Mouse (Mus musculus): ENCODE results near the gene Bank1. TPM values are rescaled to one million over a fixed set of nuclear protein-coding genes. Genes with fewer than 3 reads are reported as not detected.
"Not testable (repeated sequence)": the region's sequence is repeated elsewhere in the genome, so short reads cannot be mapped to it uniquely, and the experiment has no call there.

Gene Bank1
- polyA plus RNA-seq, 1 experiment from 2014 or later, result 3.2 TPM

- H3K36me3 ChIP-seq (ENCODE audit: control insufficient read depth, insufficient read depth), result no peaks in the 10 kb centered on the region
- H3K27ac ChIP-seq (ENCODE audit: low read length), result no peak overlapping the region
- no peak overlapping the region for H3K4me2 ChIP-seq (ENCODE audit: low read depth, low read length)
- no peaks in the 10 kb centered on the region for H3K4me1 ChIP-seq (ENCODE audit: control insufficient read depth, low read depth, low read length)
- 13% methylated on average over 2 of the region's 2 CpGs for WGBS (ENCODE audit: insufficient replicate concordance)
- no peak overlapping the region for H3K9ac ChIP-seq (ENCODE audit: low read depth, low read length)
- H3K4me3 ChIP-seq (ENCODE audit: low read depth, low read length), result no peak overlapping the region
- H3K9me3 ChIP-seq (replicated peaks; ENCODE audit: control insufficient read depth, low read length), result no peaks in the 10 kb centered on the region
- ATAC-seq (ENCODE audit: low read depth), result peak; percentile 79
- no peaks in the 10 kb centered on the region for H3K27me3 ChIP-seq (ENCODE audit: control insufficient read depth, insufficient read depth, low read depth, low read length)
Observed at GRCm38 (mm10) chr3:136331135-136331534, 5.3 kb upstream of the Bank1 start.

DNA sequence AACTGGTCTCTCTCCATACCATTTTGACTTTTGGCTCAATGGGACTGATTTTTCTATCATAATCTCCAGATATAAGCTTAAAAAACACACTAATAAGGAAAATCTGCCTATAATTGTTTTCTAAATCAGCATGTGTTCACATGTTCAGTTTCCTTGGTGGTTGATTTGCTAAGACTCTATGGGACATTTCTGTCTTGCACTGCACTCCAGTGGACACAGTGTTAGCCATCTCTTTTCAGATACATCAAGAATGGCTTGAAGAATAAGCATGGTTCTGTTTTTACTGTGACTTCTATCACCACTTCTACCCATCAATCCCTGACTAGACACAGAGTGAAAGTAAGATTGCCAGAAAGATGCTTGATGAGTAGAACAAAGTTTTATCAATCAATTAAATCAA lies 4.2 kb upstream of the Bank1 start:
- H3K36me3 ChIP-seq (ENCODE audit: control insufficient read depth, insufficient read depth), result no peaks in the 10 kb centered on the region
- no peak overlapping the region for H3K9ac ChIP-seq (ENCODE audit: low read depth, low read length)
- no peaks in the 10 kb centered on the region for H3K27me3 ChIP-seq (ENCODE audit: control insufficient read depth, insufficient read depth, low read depth, low read length)
- no peak overlapping the region for H3K4me3 ChIP-seq (ENCODE audit: low read depth, low read length)
- no peak overlapping the region for H3K4me2 ChIP-seq (ENCODE audit: low read depth, low read length)
- no peak for ATAC-seq (ENCODE audit: low read depth)
- no peaks in the 10 kb centered on the region for H3K9me3 ChIP-seq (replicated peaks; ENCODE audit: control insufficient read depth, low read length)
- no peaks in the 10 kb centered on the region for H3K4me1 ChIP-seq (ENCODE audit: control insufficient read depth, low read depth, low read length)
- H3K27ac ChIP-seq (ENCODE audit: low read length), result no peak overlapping the region

DNA sequence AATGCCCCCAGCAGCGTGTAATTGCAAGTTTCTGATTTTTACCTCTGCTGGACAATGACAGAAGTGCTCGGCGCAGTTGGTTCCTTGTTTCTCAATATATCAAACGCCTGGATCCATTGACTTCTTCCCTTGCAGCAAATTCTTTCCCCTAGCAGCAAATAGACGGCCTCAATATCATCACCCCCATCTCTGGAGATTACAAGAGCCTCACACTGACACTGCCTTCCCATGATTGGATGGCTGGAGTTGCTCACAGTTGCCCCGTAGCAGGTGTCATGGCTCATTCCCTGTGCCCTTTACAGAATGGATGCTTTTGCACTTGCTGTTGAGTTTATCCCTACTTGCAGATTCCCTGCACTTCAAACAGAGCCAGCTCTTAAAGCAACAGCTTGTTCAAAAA lies 3.3 kb upstream of the Bank1 start:
- no peaks in the 10 kb centered on the region for H3K36me3 ChIP-seq (ENCODE audit: control insufficient read depth, insufficient read depth)
- H3K9me3 ChIP-seq (replicated peaks; ENCODE audit: control insufficient read depth, low read length), result no peaks in the 10 kb centered on the region
- no peaks in the 10 kb centered on the region for H3K4me1 ChIP-seq (ENCODE audit: control insufficient read depth, low read depth, low read length)
- no peak overlapping the region for H3K27ac ChIP-seq (ENCODE audit: low read length)
- H3K4me2 ChIP-seq (ENCODE audit: low read depth, low read length), result no peak overlapping the region
- ATAC-seq (ENCODE audit: low read depth), result no peak
- no peaks in the 10 kb centered on the region for H3K27me3 ChIP-seq (ENCODE audit: control insufficient read depth, insufficient read depth, low read depth, low read length)
- 43% methylated on average over 6 of the region's 6 CpGs for WGBS (ENCODE audit: insufficient replicate concordance)
- no peak overlapping the region for H3K4me3 ChIP-seq (ENCODE audit: low read depth, low read length)
- no peak overlapping the region for H3K9ac ChIP-seq (ENCODE audit: low read depth, low read length)

DNA sequence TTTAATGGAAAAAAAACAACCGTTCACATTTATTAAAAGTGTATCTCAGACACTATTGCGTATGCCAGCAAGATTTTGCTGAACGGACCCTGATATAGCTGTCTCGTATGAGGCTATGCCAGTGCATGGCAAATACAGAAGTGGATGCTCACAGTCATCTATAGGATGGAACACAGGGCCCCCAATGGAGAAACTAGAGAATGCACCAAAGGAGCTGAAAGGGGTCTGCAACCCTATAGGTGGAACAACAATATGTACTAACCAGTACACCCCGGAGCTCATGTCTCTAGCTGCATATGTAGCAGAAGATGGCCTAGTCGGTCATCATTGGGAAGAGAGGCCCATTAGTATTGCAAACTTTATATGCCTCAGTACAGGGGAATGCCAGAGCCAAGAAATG lies 1.1 kb downstream of the Bank1 start:
- not testable (repeated sequence) for H3K27me3 ChIP-seq (ENCODE audit: control insufficient read depth, insufficient read depth, low read depth, low read length); H3K9me3 ChIP-seq (replicated peaks; ENCODE audit: control insufficient read depth, low read length); H3K27ac ChIP-seq (ENCODE audit: low read length); H3K4me3 ChIP-seq (ENCODE audit: low read depth, low read length); H3K4me2 ChIP-seq (ENCODE audit: low read depth, low read length); H3K9ac ChIP-seq (ENCODE audit: low read depth, low read length); ATAC-seq (ENCODE audit: low read depth); H3K4me1 ChIP-seq (ENCODE audit: control insufficient read depth, low read depth, low read length); H3K36me3 ChIP-seq (ENCODE audit: control insufficient read depth, insufficient read depth)
- WGBS (ENCODE audit: insufficient replicate concordance), result 74% methylated on average over 6 of the region's 6 CpGs

DNA sequence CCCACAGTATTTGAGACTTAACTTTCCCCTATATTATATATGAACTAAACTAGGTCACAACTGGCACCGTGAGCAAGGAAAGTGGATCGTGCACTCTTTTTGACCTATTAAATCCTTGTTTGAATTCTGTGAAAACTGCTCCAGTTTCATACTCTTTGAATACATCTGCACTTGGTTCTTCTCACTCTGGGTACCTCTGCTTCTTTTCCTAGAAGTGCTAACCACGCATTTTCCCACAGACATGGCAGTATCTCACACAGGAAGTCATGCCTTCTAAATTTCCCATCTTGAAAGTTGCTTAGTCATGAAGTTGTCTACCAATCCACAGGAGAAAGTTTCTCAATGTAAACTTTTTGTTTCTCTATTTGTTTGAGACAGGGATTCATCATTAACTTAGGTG lies 3.9 kb downstream of the Bank1 start:
- Histone ChIP-seq H3K36me3 (ENCODE audit: control insufficient read depth, insufficient read depth) (no peaks in the 10 kb centered on the region), H3K27ac (ENCODE audit: low read length) (no peak overlapping the region), H3K4me2 (ENCODE audit: low read depth, low read length) (no peak overlapping the region), H3K4me1 (ENCODE audit: control insufficient read depth, low read depth, low read length) (no peaks in the 10 kb centered on the region), H3K27me3 (ENCODE audit: control insufficient read depth, insufficient read depth, low read depth, low read length) (no peaks in the 10 kb centered on the region), H3K9me3 (replicated peaks; ENCODE audit: control insufficient read depth, low read length) (no peaks in the 10 kb centered on the region), H3K9ac (ENCODE audit: low read depth, low read length) (no peak overlapping the region), H3K4me3 (ENCODE audit: low read depth, low read length) (no peak overlapping the region)
- no peak for ATAC-seq (ENCODE audit: low read depth)
- 72% methylated on average over 3 of the region's 3 CpGs for WGBS (ENCODE audit: insufficient replicate concordance)

- Histone ChIP-seq H3K36me3 (ENCODE audit: control insufficient read depth, insufficient read depth) (no peaks in the 10 kb centered on the region), H3K9me3 (replicated peaks; ENCODE audit: control insufficient read depth, low read length) (no peaks in the 10 kb centered on the region), H3K27me3 (ENCODE audit: control insufficient read depth, insufficient read depth, low read depth, low read length) (no peaks in the 10 kb centered on the region), H3K4me2 (ENCODE audit: low read depth, low read length) (no peak overlapping the region), H3K4me3 (ENCODE audit: low read depth, low read length) (no peak overlapping the region), H3K27ac (ENCODE audit: low read length) (no peak overlapping the region), H3K9ac (ENCODE audit: low read depth, low read length) (no peak overlapping the region), H3K4me1 (ENCODE audit: control insufficient read depth, low read depth, low read length) (no peaks in the 10 kb centered on the region)
- 59% methylated on average over 1 of the region's 1 CpGs for WGBS (ENCODE audit: insufficient replicate concordance)
- no peak for ATAC-seq (ENCODE audit: low read depth)
Observed at GRCm38 (mm10) chr3:136308487-136308886, 17.4 kb downstream of the Bank1 start.

GRCm38 (mm10) chr3:136306564-136307158 lies 19.2 kb downstream of the Bank1 start:
- no peaks in the 10 kb centered on the region for H3K4me1 ChIP-seq (ENCODE audit: control insufficient read depth, low read depth, low read length)
- no peak overlapping the region for H3K4me2 ChIP-seq (ENCODE audit: low read depth, low read length)
- no peaks in the 10 kb centered on the region for H3K27me3 ChIP-seq (ENCODE audit: control insufficient read depth, insufficient read depth, low read depth, low read length)
- no peak overlapping the region for H3K9ac ChIP-seq (ENCODE audit: low read depth, low read length)
- no peak overlapping the region for H3K4me3 ChIP-seq (ENCODE audit: low read depth, low read length)
- no peaks in the 10 kb centered on the region for H3K36me3 ChIP-seq (ENCODE audit: control insufficient read depth, insufficient read depth)
- no peak overlapping the region for H3K27ac ChIP-seq (ENCODE audit: low read length)
- WGBS (ENCODE audit: insufficient replicate concordance), result 55% methylated on average over 5 of the region's 5 CpGs
- ATAC-seq (ENCODE audit: low read depth), result no peak
- H3K9me3 ChIP-seq (replicated peaks; ENCODE audit: control insufficient read depth, low read length), result no peaks in the 10 kb centered on the region

DNA sequence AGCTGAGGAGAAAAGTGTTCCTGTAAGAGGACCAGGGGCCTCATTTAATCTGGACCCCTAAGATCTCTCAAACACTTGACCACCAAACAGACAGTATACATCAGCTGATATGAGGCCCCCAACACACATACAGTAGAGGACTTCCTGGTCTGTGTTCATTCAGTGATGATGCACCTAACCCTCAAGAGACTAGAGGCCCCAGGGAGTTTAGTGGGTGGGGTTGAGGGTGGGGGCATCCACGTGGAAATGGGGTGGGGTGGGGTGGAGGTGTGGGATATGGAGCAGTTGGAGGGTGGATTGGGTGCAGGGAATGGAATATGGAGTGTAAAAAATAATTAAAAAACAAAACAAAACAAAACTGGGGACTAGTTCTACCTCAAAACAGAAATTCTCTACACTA lies 23.3 kb downstream of the Bank1 start:
- H3K4me3 ChIP-seq (ENCODE audit: low read depth, low read length), result no peak overlapping the region
- H3K27me3 ChIP-seq (ENCODE audit: control insufficient read depth, insufficient read depth, low read depth, low read length), result no peaks in the 10 kb centered on the region
- no peak for ATAC-seq (ENCODE audit: low read depth)
- no peak overlapping the region for H3K4me2 ChIP-seq (ENCODE audit: low read depth, low read length)
- 25% methylated on average over 1 of the region's 1 CpGs for WGBS (ENCODE audit: insufficient replicate concordance)
- H3K36me3 ChIP-seq (ENCODE audit: control insufficient read depth, insufficient read depth), result no peaks in the 10 kb centered on the region
- no peak overlapping the region for H3K9ac ChIP-seq (ENCODE audit: low read depth, low read length)
- no peaks in the 10 kb centered on the region for H3K4me1 ChIP-seq (ENCODE audit: control insufficient read depth, low read depth, low read length)
- no peaks in the 10 kb centered on the region for H3K9me3 ChIP-seq (replicated peaks; ENCODE audit: control insufficient read depth, low read length)
- no peak overlapping the region for H3K27ac ChIP-seq (ENCODE audit: low read length)

- H3K9me3 ChIP-seq (replicated peaks; ENCODE audit: control insufficient read depth, low read length); H3K27ac ChIP-seq (ENCODE audit: low read length); H3K4me2 ChIP-seq (ENCODE audit: low read depth, low read length); H3K36me3 ChIP-seq (ENCODE audit: control insufficient read depth, insufficient read depth); H3K4me3 ChIP-seq (ENCODE audit: low read depth, low read length); H3K9ac ChIP-seq (ENCODE audit: low read depth, low read length); ATAC-seq (ENCODE audit: low read depth); H3K4me1 ChIP-seq (ENCODE audit: control insufficient read depth, low read depth, low read length); H3K27me3 ChIP-seq (ENCODE audit: control insufficient read depth, insufficient read depth, low read depth, low read length): not testable (repeated sequence)
- 63% methylated on average over 2 of the region's 2 CpGs for WGBS (ENCODE audit: insufficient replicate concordance)
Observed at GRCm38 (mm10) chr3:136300810-136301209, 25.1 kb downstream of the Bank1 start.

Data from liver, embryonic 16.5 days (tissue).